Mouse (Mus musculus) embryonic fibroblast, embryonic 13.5 days (primary cell): ENCODE data around the gene Gapt. TPM values are rescaled to one million over a fixed set of nuclear protein-coding genes. Genes with fewer than 3 reads are reported as not detected.
A peak's percentile ranks its signal among the peaks of the same experiment; 100 is the strongest.
"Not testable (repeated sequence)": the region's sequence is repeated elsewhere in the genome, so short reads cannot be mapped to it uniquely, and the experiment has no call there.

ENCODE experiments used
- H3K27ac ChIP-seq: 2 replicates; pipeline ENCODE4 v1.5.1; 2012; ENCODE audit warnings: low read length, control low read depth, inconsistent platforms; ENCODE audit not compliant: insufficient read depth
- H3K4me1 ChIP-seq: 2 replicates; pipeline ENCODE4 v1.6.1; 2011; ENCODE audit warnings: low read length; ENCODE audit not compliant: control insufficient read depth, insufficient read depth
- H3K4me3 ChIP-seq: 2 replicates; pipeline ENCODE4 v1.5.1; 2011; ENCODE audit warnings: mild to moderate bottlenecking, control low read depth, low read length; ENCODE audit not compliant: insufficient read depth
- CTCF ChIP-seq: IDR thresholded peaks from 2 replicates; pipeline ENCODE4 v1.5.1; 2011; ENCODE audit warnings: mild to moderate bottlenecking, control low read depth, low read length, moderate library complexity, borderline replicate concordance; ENCODE audit not compliant: insufficient read depth
- POLR2A ChIP-seq: IDR thresholded peaks from 2 replicates; pipeline ENCODE4 v1.6.1; 2011; ENCODE audit warnings: low read depth, mild to moderate bottlenecking, control low read depth, low read length, moderate library complexity
- polyA plus RNA-seq: library from polyadenylated mRNA; stranded (reverse); fragments of >200 nt; gene quantifications from 2 replicates; pipeline ENCODE4 v1.2.4, GENCODE M21; 2011; ENCODE audit warnings: low read depth; ENCODE audit not compliant: missing spikeins, insufficient read length

The Gapt gene
- polyA plus RNA-seq, 1 experiment: not detected

DNA sequence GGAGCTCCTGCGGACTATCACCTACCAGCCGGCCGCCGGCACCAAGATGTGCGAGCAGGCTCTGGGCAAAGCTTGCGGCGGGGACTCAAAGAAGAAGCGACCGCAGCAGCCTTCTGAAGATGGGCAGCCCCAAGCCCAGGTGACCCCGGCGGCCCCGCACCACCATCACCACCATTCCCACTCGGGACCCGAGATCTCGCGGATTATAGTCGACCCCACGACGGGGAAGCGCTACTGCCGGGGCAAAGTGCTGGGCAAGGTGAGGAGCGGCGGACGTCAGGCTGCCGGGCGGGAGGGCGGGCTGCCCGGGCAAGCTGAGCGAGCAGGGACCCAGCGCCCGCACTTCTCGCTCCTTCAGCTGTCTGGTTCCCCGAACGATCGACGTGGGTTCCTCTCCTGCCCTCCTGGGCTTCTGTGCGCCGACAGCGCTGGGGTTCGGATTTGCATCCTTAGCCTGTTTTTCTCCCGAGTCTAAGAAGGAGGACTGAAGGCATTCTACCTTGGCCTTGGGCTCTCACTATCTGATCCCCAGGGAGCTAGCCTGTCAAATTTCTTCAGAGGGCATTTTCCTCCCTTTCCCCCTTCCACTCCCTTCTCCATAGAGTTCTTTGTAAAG lies 38.3 kb upstream of the Gapt start:
- H3K4me1 ChIP-seq: 0 out of 2 replicates have a peak, but pooled peaks cover 2% of the 10 kb centered on the region
- TF ChIP-seq POLR2A (no peak), CTCF (no peak)
- peak overlapping the region; percentile 83 for H3K27ac ChIP-seq
- peak overlapping the region; percentile 94 for H3K4me3 ChIP-seq

DNA sequence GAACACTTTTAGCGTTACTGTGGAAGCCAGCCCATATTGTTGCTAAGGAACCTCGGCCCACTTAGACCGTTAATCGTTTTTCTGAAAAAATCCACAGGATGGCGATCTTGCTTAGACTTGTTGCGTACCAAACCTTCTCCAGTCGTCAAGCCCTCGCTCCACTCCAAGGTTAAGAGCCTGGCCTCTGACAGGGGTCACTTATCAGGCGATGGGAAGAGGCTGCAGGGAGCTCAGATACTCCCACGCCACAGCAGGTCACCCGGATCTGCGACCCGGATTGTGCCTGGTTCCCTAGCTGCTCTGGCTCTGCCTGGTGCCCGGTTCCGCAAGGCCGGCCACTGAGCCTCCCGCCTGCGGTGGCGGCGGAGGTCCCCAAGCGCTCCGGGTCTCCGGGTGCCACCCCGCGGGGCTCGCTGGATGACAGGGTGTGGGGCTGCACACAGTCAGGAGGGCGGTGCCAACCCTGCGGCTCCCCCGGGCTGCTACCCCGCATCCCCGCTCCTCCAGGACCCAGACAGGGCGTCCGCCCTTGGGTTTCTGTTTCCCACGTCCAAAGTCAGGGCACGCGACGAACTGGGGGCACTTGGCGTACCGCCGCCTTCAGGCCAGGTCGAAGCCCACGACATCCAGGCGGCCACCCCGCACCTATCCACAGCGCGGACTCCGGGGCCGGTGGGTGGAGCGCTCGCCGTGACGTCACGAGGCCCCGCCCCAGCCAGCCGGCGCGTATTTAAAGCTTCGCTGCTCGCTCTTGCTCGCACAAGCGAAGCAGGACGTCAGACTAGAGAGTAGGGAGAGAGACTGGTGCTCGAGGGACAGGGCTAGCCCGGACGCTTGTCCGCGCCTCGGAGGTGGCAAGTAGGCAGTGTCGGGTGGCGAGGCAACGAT lies 37.5 kb upstream of the Gapt start, which contains the start of gene Plk2:
TSS of gene Plk2 (plus strand) at position 756 of the 888 bp plus-strand sequence.
- H3K4me3 ChIP-seq: peak within 1 kb of the TSS; percentile 94
- H3K4me1 ChIP-seq: no peaks in the 10 kb centered on the region
- H3K27ac ChIP-seq: peak within 1 kb of the TSS; percentile 83
- peak; percentile 100 for TF ChIP-seq POLR2A
- peak; percentile 40; the same call in 1 of the 2 replicates for TF ChIP-seq CTCF

DNA sequence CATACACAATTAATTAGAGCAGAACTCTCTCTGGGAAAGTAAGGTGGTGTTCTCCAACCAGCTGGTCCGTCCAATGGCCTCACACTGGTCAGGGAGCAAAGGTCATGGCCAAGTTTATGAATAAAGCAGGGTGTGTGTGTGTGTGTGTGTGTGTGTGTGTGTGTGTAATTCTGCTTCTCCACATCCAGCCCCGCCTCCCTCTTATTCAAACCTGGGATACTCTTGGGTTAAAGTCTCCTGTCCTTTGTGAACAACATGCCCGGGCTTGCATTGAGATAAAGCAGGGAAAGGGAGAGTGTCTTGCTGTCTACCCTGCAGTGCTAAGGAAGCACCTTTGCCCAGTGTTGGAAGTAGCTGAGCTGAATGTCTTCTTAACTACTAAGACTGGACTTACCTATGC lies 35.6 kb upstream of the Gapt start:
- Histone ChIP-seq H3K4me1 (no peaks in the 10 kb centered on the region), H3K4me3 (no peak overlapping the region), H3K27ac (no peak overlapping the region)
- TF ChIP-seq POLR2A: 0 out of 2 replicates have a peak, but pooled peaks have one; percentile 8
- TF ChIP-seq CTCF: no peak

DNA sequence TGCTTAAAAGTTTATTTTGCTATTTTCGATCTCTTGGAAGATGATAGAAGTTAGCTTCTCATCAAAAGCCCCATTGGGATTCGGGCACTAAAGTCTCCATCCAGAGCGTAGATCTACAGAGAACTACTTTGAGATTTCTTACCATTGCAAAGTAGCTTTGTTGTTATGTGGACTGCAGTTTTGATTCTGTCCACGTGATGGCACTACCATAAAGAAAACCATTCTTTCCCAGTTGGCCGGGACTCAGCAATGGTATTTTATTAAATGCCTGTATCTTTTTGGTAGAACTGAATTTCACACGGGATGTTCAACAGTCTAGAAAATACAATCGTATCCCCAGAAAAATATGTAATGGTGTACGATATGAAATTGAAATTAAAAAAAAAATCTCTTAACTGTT lies 35.2 kb upstream of the Gapt start:
- Histone ChIP-seq H3K27ac (no peak overlapping the region), H3K4me1 (no peaks in the 10 kb centered on the region), H3K4me3 (no peak overlapping the region)
- no peak for TF ChIP-seq POLR2A
- no peak for TF ChIP-seq CTCF

DNA sequence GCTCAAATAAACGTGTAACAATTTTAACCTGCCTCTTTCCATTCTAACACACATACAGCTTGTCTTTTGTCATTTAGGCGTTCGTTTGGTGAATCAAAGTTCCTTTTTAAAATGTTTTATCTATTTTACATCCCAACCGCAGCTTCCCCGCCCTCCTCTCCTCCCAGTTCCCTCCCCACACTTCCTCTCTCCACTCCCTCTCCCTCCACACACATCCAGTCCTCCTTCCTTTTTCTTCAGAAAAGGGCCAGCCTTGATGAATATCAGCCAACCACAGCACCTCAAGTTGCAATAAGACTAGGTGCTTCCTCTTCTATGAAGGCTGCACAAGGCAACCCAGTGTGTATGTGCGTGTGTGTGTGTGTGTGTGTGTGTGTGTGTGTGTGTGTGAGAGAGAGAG lies 27.5 kb upstream of the Gapt start:
- Histone ChIP-seq H3K4me1 (peaks cover 3% of the 10 kb centered on the region), H3K27ac (no peak overlapping the region), H3K4me3 (no peak overlapping the region)
- TF ChIP-seq CTCF: no peak
- no peak for TF ChIP-seq POLR2A

DNA sequence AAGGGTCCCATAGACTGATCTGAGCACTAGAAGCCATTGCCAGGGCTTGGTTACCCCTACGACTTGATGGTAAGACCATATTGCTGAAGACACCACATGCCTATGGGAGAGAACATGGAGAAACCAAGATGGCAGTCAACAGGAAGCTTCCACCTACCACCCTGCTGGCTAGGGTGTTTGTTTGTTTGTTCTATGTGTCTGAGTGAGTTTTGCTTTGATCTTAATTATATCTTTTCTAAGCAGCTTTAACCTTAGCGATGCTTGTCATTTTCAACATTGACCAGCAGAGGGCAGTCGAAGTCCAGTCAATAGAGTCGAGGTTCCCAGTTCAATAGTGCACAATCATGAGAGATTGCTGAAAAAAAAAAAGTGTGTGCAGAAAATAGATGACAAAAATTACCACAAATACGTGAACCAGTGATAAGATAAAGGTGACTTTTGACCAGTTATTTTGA lies 25.5 kb upstream of the Gapt start:
- no peak for TF ChIP-seq POLR2A
- TF ChIP-seq CTCF: no peak
- Histone ChIP-seq H3K4me1 (peaks cover 3% of the 10 kb centered on the region), H3K4me3 (no peak overlapping the region), H3K27ac (no peak overlapping the region)

DNA sequence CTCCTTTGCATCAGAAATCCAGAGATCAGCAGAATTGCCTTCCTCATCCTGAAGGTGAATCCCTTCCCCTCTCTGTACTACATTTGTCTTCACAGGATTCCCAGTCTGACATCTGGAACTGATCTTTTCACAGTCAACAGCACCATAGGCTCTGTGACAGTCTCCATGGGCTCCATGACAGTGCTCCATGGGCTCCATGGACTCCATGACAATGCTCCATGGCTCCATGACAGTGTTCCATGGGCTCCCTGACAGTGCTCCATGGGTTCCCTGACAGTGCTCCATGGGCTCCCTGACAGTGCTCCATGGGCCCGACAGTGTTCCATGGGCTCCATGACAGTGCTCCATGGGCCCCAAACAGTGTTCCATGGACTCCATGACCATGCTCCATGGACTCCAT lies 12.7 kb upstream of the Gapt start:
- Histone ChIP-seq H3K27ac (no peak overlapping the region), H3K4me3 (no peak overlapping the region), H3K4me1 (no peaks in the 10 kb centered on the region)
- TF ChIP-seq CTCF: no peak
- no peak for TF ChIP-seq POLR2A

DNA sequence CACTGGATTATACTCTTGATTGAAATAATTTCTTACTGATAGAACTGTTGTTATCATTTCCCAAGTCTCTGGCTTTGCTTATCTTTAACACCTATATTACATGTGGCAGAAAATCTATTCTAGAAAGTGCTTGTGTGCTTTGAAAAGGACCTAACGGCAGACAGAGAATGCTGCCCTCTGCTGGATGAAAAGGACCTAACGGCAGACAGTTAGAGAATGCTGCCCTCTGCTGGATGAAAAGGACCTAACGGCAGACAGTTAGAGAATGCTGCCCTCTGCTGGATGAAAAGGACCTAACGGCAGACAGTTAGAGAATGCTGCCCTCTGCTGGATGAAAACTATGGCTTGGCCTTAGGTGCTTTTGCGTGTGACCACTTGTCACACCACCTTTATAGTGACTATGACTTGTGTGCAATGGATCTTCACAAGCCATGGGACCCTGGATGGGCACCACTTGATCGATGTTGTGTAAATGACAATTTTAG lies 11.6 kb upstream of the Gapt start:
- H3K27ac ChIP-seq, H3K4me1 ChIP-seq, H3K4me3 ChIP-seq: not testable (repeated sequence)
- TF ChIP-seq CTCF: peak; percentile 82

DNA sequence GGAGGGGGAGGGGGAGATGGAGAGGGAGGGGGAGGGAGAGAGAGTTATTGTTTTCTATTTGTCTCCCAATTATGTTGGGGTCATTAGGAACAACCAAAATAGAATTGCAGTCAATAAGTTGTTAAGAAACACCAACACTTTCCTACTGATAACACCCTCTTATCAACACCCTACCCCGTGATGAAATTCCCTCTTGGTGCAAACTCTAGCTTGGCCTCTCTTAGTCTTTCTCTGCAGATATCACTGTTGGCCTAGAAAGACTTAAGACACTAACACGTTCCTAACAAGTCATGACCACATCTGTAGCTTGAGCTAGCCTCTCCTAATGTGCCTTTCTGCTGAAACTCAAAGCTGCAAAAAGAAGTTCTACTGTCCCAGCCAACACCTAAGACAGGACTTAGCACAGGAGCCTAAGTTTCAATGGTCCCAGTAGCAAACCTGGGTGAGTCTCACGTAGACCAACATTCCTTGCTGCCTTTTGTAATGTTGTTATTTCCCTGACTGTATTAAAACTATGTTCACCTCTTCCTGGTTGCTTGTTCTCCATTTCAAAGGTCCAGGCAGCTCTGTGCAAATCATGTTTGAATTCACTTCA lies 11.1 kb upstream of the Gapt start:
- no peak for TF ChIP-seq CTCF
- no peak for TF ChIP-seq POLR2A
- Histone ChIP-seq H3K4me3 (no peak overlapping the region), H3K27ac (no peak overlapping the region), H3K4me1 (no peaks in the 10 kb centered on the region)
